In genomic region chr17:55711984-55712811, GRCm38 (mm10) we compare ENCODE assay signal across 7 mouse cellular contexts. TPM values are rescaled to one million over a fixed set of nuclear protein-coding genes. Genes with fewer than 3 reads are reported as not detected.
A peak's percentile ranks its signal among the peaks of the same experiment; 100 is the strongest.
DNase-seq lines count a peak whose midpoint lies in the region; ATAC-seq and TF ChIP-seq lines count a peak whose summit lies in the region.

Pot1b (minus strand) TSS chr17:55712628.

- H3K4me3 ChIP-seq in embryonic facial prominence, embryonic 10.5 days = peak within 1 kb of the TSS; percentile 85
- H3K4me3 ChIP-seq in intestine, postnatal 0 days (ENCODE audit: low read depth, low read length) = peak within 1 kb of the TSS; percentile 74
- H3K4me3 ChIP-seq in midbrain, embryonic 12.5 days = peak within 1 kb of the TSS; percentile 78
- peak within 1 kb of the TSS; percentile 72 for H3K4me3 ChIP-seq in small intestine, adult 2 months (ENCODE audit: low read depth, low read length)

- DNase-seq in adrenal gland, postnatal 10 days = peak; percentile 98
- DNase-seq in embryonic facial prominence, embryonic 10.5 days (ENCODE audit: low spot score) = peak; percentile 98
- DNase-seq in gonadal fat pad, adult 2 months (ENCODE audit: low read depth) = peak; percentile 54
- DNase-seq in left cerebral cortex, postnatal 4 days = peak; percentile 99

- H3K9me3 ChIP-seq in embryonic facial prominence, embryonic 10.5 days = no peaks in the 10 kb centered on the region
- no peaks in the 10 kb centered on the region for H3K9me3 ChIP-seq in intestine, postnatal 0 days (ENCODE audit: control insufficient read depth)
- no peaks in the 10 kb centered on the region for H3K9me3 ChIP-seq in midbrain, embryonic 12.5 days

- H3K27me3 ChIP-seq in embryonic facial prominence, embryonic 10.5 days (replicated peaks; ENCODE audit: low read depth, poor library complexity, severe bottlenecking) = no peaks in the 10 kb centered on the region
- H3K27me3 ChIP-seq in intestine, postnatal 0 days (replicated peaks; ENCODE audit: control insufficient read depth, insufficient read depth, low read length) = no peaks in the 10 kb centered on the region
- no peaks in the 10 kb centered on the region for H3K27me3 ChIP-seq in midbrain, embryonic 12.5 days
- no peaks in the 10 kb centered on the region for H3K27me3 ChIP-seq in small intestine, adult 2 months (ENCODE audit: control insufficient read depth, insufficient read depth, low read length)

- intact Hi-C loops in left cerebral cortex, postnatal 4 days (cut with DNase I) = loop anchor here (10.0 kb wide), 1 partner anchor 163 kb away; the partner anchor contains the start of gene Zfp119a

- WGBS in embryonic facial prominence, embryonic 10.5 days = under 1% methylated on average over 37 of the region's 37 CpGs
- under 1% methylated on average over 36 of the region's 37 CpGs for WGBS in intestine, postnatal 0 days
- under 1% methylated on average over 37 of the region's 37 CpGs for WGBS in midbrain, embryonic 12.5 days
- 1% methylated on average over 37 of the region's 37 CpGs for WGBS in small intestine, adult 2 months

- TF ChIP-seq POLR2A in small intestine, adult 2 months (IDR thresholded peaks at IDR 0.05; ENCODE audit: low read depth, low read length) = 0 out of 2 replicates have a peak, but pooled peaks have one; percentile 25

- peak; percentile 46 for TF ChIP-seq CTCF in intestine, postnatal 0 days (IDR thresholded peaks at IDR 0.05; ENCODE audit: low read depth)
- TF ChIP-seq CTCF in small intestine, adult 2 months (IDR thresholded peaks at IDR 0.05; ENCODE audit: extremely low read depth, insufficient read length, insufficient replicate concordance, low read depth, low read length) = peak; percentile 47; the same call in 1 of the 2 replicates

- H3K4me2 ChIP-seq in intestine, postnatal 0 days (replicated peaks; ENCODE audit: low read depth) = peak within 1 kb of the TSS; percentile 71
- peak within 1 kb of the TSS; percentile 82 for H3K4me2 ChIP-seq in midbrain, embryonic 12.5 days (replicated peaks)

- H3K4me1 ChIP-seq in embryonic facial prominence, embryonic 10.5 days = no peaks in the 10 kb centered on the region
- no peaks in the 10 kb centered on the region for H3K4me1 ChIP-seq in intestine, postnatal 0 days (replicated peaks; ENCODE audit: control insufficient read depth, insufficient read depth, low read length)
- no peaks in the 10 kb centered on the region for H3K4me1 ChIP-seq in midbrain, embryonic 12.5 days
- H3K4me1 ChIP-seq in small intestine, adult 2 months (ENCODE audit: control insufficient read depth, insufficient read depth, insufficient read length, low read length) = no peaks in the 10 kb centered on the region

- peak within 1 kb of the TSS; percentile 67 for H3K9ac ChIP-seq in intestine, postnatal 0 days (ENCODE audit: low read depth, low read length)
- peak within 1 kb of the TSS; percentile 71 for H3K9ac ChIP-seq in midbrain, embryonic 12.5 days (replicated peaks)

- H3K36me3 ChIP-seq in embryonic facial prominence, embryonic 10.5 days (replicated peaks) = peaks cover 21% of the 10 kb centered on the region
- peaks cover 3% of the 10 kb centered on the region; the same call in 1 of the 2 replicates for H3K36me3 ChIP-seq in intestine, postnatal 0 days (ENCODE audit: control insufficient read depth, insufficient read depth)
- H3K36me3 ChIP-seq in midbrain, embryonic 12.5 days = peaks cover 8% of the 10 kb centered on the region; the same call in 1 of the 2 replicates
- 0 out of 2 replicates have a peak, but pooled peaks cover 3% of the 10 kb centered on the region for H3K36me3 ChIP-seq in small intestine, adult 2 months (ENCODE audit: control insufficient read depth, insufficient read depth, low read length)

- peak; percentile 100 for ATAC-seq in intestine, postnatal 0 days
- ATAC-seq in midbrain, embryonic 12.5 days (ENCODE audit: low FRiP score, low read depth) = peak; percentile 98

- H3K27ac ChIP-seq in embryonic facial prominence, embryonic 10.5 days (replicated peaks) = peak within 1 kb of the TSS; percentile 86
- H3K27ac ChIP-seq in intestine, postnatal 0 days (ENCODE audit: low read depth, low read length) = no peak within 1 kb of the TSS
- H3K27ac ChIP-seq in midbrain, embryonic 12.5 days (replicated peaks) = peak within 1 kb of the TSS; percentile 58
- H3K27ac ChIP-seq in small intestine, adult 2 months (ENCODE audit: insufficient read depth, low read depth, low read length) = peak within 1 kb of the TSS; percentile 34

RNA-seq across cellular contexts. Expression of gene Pot1b, which starts in this region (rescaled TPM):
- total RNA-seq in adrenal gland, postnatal 10 days (2021) = 1 to 10 TPM; 6.8 to 9.8 TPM
- 10.8 and 11.0 TPM in 2 replicates for polyA plus RNA-seq in embryonic facial prominence, embryonic 10.5 days (2016; fragmentation: Nextera tagmentation; extraction: Ambion mirVana)
- 2.2 and 4.3 TPM in 2 replicates for polyA plus RNA-seq in gonadal fat pad, adult 2 months (2012; rRNA removed)
- polyA plus RNA-seq in intestine, postnatal 0 days (2015; fragmentation: Nextera tagmentation; extraction: Ambion mirVana) = 1.9 and 2.4 TPM in 2 replicates
- total RNA-seq in left cerebral cortex, postnatal 4 days (2021) = 10 to 100 TPM in 1 of 2 experiments, 1 to 10 TPM in 1; 8.0 to 10.4 TPM
- 12.6 and 13.0 TPM in 2 replicates for polyA plus RNA-seq in midbrain, embryonic 12.5 days (2016; fragmentation: Nextera tagmentation; extraction: Ambion mirVana)
- 0.20 and 0.62 TPM in 2 replicates for polyA plus RNA-seq in small intestine, adult 2 months (2012; rRNA removed)
